In genomic region chr19:53945171-53946042, GRCm38 (mm10) we compare ENCODE assay signal across 8 mouse cellular contexts. TPM values are rescaled to one million over a fixed set of nuclear protein-coding genes. Genes with fewer than 3 reads are reported as not detected.
DNase-seq lines count a peak whose midpoint lies in the region; ATAC-seq and TF ChIP-seq lines count a peak whose summit lies in the region.

No protein-coding gene starts in this region.

- no peak for TF ChIP-seq CTCF in kidney, postnatal 0 days (IDR thresholded peaks at IDR 0.05; ENCODE audit: low read depth)
- TF ChIP-seq CTCF in lung, embryonic 14.5 days (IDR thresholded peaks at IDR 0.05; ENCODE audit: low read depth) = no peak

- peak overlapping the region; percentile 99 for H3K9ac ChIP-seq in heart, embryonic 13.5 days
- H3K9ac ChIP-seq in kidney, postnatal 0 days (ENCODE audit: low read depth, low read length) = peak overlapping the region; percentile 98
- H3K9ac ChIP-seq in lung, embryonic 14.5 days = peak overlapping the region; percentile 95

- peak overlapping the region; percentile 97 for H3K4me3 ChIP-seq in heart, embryonic 13.5 days
- H3K4me3 ChIP-seq in kidney, postnatal 0 days (replicated peaks; ENCODE audit: low read depth, low read length) = peak overlapping the region; percentile 98
- H3K4me3 ChIP-seq in lung, embryonic 14.5 days (ENCODE audit: low read depth, low read length) = peak overlapping the region; percentile 88

- H3K36me3 ChIP-seq in heart, embryonic 13.5 days = no peaks in the 10 kb centered on the region
- 0 out of 2 replicates have a peak, but pooled peaks cover 3% of the 10 kb centered on the region for H3K36me3 ChIP-seq in kidney, postnatal 0 days (ENCODE audit: insufficient read depth, low read length)
- H3K36me3 ChIP-seq in lung, embryonic 14.5 days (ENCODE audit: insufficient read depth) = no peaks in the 10 kb centered on the region

- H3K9me3 ChIP-seq in heart, embryonic 13.5 days = no peaks in the 10 kb centered on the region
- no peaks in the 10 kb centered on the region for H3K9me3 ChIP-seq in kidney, postnatal 0 days (replicated peaks; ENCODE audit: low read length)
- H3K9me3 ChIP-seq in lung, embryonic 14.5 days (ENCODE audit: low read depth, low read length) = no peaks in the 10 kb centered on the region

- peak; percentile 28 to 41 for DNase-seq in CD8-positive naive resting alpha-beta T cell, adult 2 months (ENCODE audit: low read depth in 2 of 2, low spot score in 2 of 2)
- DNase-seq in adrenal gland, postnatal 36 days = peak; percentile 50 to 58
- peak; percentile 72 for DNase-seq in kidney, postnatal 0 days (ENCODE audit: low spot score)
- DNase-seq in lung, embryonic 14.5 days = peak; percentile 74
- peak; percentile 48 for DNase-seq in ovary, postnatal 36 days (ENCODE audit: low spot score)
- DNase-seq in thymus, postnatal 4 days = peak; percentile 68

- peak overlapping the region; percentile 98 for H3K27ac ChIP-seq in heart, embryonic 13.5 days (replicated peaks)
- H3K27ac ChIP-seq in kidney, postnatal 0 days = peak overlapping the region; percentile 97
- peak overlapping the region; percentile 99 for H3K27ac ChIP-seq in lung, embryonic 14.5 days (ENCODE audit: low read depth)

- no peaks in the 10 kb centered on the region for H3K27me3 ChIP-seq in heart, embryonic 13.5 days (replicated peaks)
- H3K27me3 ChIP-seq in kidney, postnatal 0 days (ENCODE audit: insufficient read depth, low read length) = no peaks in the 10 kb centered on the region
- no peaks in the 10 kb centered on the region for H3K27me3 ChIP-seq in lung, embryonic 14.5 days (ENCODE audit: insufficient read depth, low read length)

- H3K4me1 ChIP-seq in heart, embryonic 13.5 days = peaks cover 27% of the 10 kb centered on the region
- H3K4me1 ChIP-seq in kidney, postnatal 0 days (replicated peaks; ENCODE audit: insufficient read depth, low read length) = no peaks in the 10 kb centered on the region
- H3K4me1 ChIP-seq in lung, embryonic 14.5 days (ENCODE audit: insufficient read depth) = peaks cover 10% of the 10 kb centered on the region; the same call in 1 of the 2 replicates

- WGBS in heart, embryonic 13.5 days = under 1% methylated on average over 53 of the region's 69 CpGs
- under 1% methylated on average over 48 of the region's 69 CpGs for WGBS in kidney, postnatal 0 days
- under 1% methylated on average over 52 of the region's 69 CpGs for WGBS in lung, embryonic 14.5 days

- peak; percentile 28; the same call in 1 of the 2 replicates for ATAC-seq in erythroblast, adult 5-6 weeks (replicated peaks; ENCODE audit: low FRiP score, poor library complexity, severe bottlenecking)
- peak; percentile 25; the same call in 1 of the 2 replicates for ATAC-seq in heart, embryonic 13.5 days (ENCODE audit: extremely low read depth, insufficient number of reproducible peaks, low FRiP score, low TSS enrichment)
- peak; percentile 16 for ATAC-seq in kidney, postnatal 0 days (replicated peaks; ENCODE audit: low FRiP score, low read depth)
- ATAC-seq in lung, embryonic 14.5 days (ENCODE audit: insufficient read depth) = peak; percentile 3

- peak overlapping the region; percentile 80 for H3K4me2 ChIP-seq in heart, embryonic 13.5 days
- peak overlapping the region; percentile 64 for H3K4me2 ChIP-seq in kidney, postnatal 0 days (ENCODE audit: low read length)
- peak overlapping the region; percentile 75 for H3K4me2 ChIP-seq in lung, embryonic 14.5 days

RNA-seq across cellular contexts. Expression of gene Bbip1, which starts 1.0 kb away (rescaled TPM):
- 10 to 100 TPM; 26.2 to 29.1 TPM for total RNA-seq in adrenal gland, postnatal 36 days (2021)
- total RNA-seq in erythroblast, adult 5-6 weeks (2015; ENCODE audit: low replicate concordance) = 31.3 and 40.5 TPM in 2 replicates
- 18.9 and 28.3 TPM in 2 replicates for total RNA-seq in erythroblast, adult 5-6 weeks (2017; ENCODE audit: low replicate concordance)
- polyA plus RNA-seq in heart, embryonic 13.5 days (2015; fragmentation: Nextera tagmentation; extraction: Ambion mirVana) = 47.6 and 54.1 TPM in 2 replicates
- polyA plus RNA-seq in kidney, postnatal 0 days (2015; fragmentation: Nextera tagmentation; extraction: Ambion mirVana) = 107 and 111 TPM in 2 replicates
- 69.3 and 69.8 TPM in 2 replicates for polyA plus RNA-seq in lung, embryonic 14.5 days (2014; fragmentation: Nextera tagmentation; extraction: Ambion mirVana)

RNA-seq across cellular contexts. Expression of gene Shoc2, which starts 1.3 kb away (rescaled TPM):
- 10 to 100 TPM; 47.5 to 52.6 TPM for total RNA-seq in adrenal gland, postnatal 36 days (2021)
- total RNA-seq in erythroblast, adult 5-6 weeks (2015; ENCODE audit: low replicate concordance) = 23.6 and 25.1 TPM in 2 replicates
- total RNA-seq in erythroblast, adult 5-6 weeks (2017; ENCODE audit: low replicate concordance) = 18.4 and 18.6 TPM in 2 replicates
- 30.9 and 34.1 TPM in 2 replicates for polyA plus RNA-seq in heart, embryonic 13.5 days (2015; fragmentation: Nextera tagmentation; extraction: Ambion mirVana)
- 34.2 and 34.5 TPM in 2 replicates for polyA plus RNA-seq in kidney, postnatal 0 days (2015; fragmentation: Nextera tagmentation; extraction: Ambion mirVana)
- polyA plus RNA-seq in lung, embryonic 14.5 days (2014; fragmentation: Nextera tagmentation; extraction: Ambion mirVana) = 53.3 and 54.8 TPM in 2 replicates

RNA-seq across cellular contexts. Expression of gene Pdcd4, which starts 53.4 kb away (rescaled TPM):
- 100 to 1,000 TPM in 1 of 2 experiments, 10 to 100 TPM in 1; 83.2 to 121 TPM for total RNA-seq in adrenal gland, postnatal 36 days (2021)
- 46.9 and 57.7 TPM in 2 replicates for total RNA-seq in erythroblast, adult 5-6 weeks (2015; ENCODE audit: low replicate concordance)
- 66.9 and 99.0 TPM in 2 replicates for total RNA-seq in erythroblast, adult 5-6 weeks (2017; ENCODE audit: low replicate concordance)
- polyA plus RNA-seq in heart, embryonic 13.5 days (2015; fragmentation: Nextera tagmentation; extraction: Ambion mirVana) = 34.4 and 34.6 TPM in 2 replicates
- 119 and 121 TPM in 2 replicates for polyA plus RNA-seq in kidney, postnatal 0 days (2015; fragmentation: Nextera tagmentation; extraction: Ambion mirVana)
- 101 and 104 TPM in 2 replicates for polyA plus RNA-seq in lung, embryonic 14.5 days (2014; fragmentation: Nextera tagmentation; extraction: Ambion mirVana)

Comparison
In these comparisons a context has a peak if more than half of its experiments do, and no peak if none do; other contexts are left out.
1. Peak in every context shown above with its lines: DNase-seq, ATAC-seq, H3K4me3 ChIP-seq and H3K27ac ChIP-seq.